ENCODE assay signal across 8 mouse cellular contexts in the genomic region with DNA sequence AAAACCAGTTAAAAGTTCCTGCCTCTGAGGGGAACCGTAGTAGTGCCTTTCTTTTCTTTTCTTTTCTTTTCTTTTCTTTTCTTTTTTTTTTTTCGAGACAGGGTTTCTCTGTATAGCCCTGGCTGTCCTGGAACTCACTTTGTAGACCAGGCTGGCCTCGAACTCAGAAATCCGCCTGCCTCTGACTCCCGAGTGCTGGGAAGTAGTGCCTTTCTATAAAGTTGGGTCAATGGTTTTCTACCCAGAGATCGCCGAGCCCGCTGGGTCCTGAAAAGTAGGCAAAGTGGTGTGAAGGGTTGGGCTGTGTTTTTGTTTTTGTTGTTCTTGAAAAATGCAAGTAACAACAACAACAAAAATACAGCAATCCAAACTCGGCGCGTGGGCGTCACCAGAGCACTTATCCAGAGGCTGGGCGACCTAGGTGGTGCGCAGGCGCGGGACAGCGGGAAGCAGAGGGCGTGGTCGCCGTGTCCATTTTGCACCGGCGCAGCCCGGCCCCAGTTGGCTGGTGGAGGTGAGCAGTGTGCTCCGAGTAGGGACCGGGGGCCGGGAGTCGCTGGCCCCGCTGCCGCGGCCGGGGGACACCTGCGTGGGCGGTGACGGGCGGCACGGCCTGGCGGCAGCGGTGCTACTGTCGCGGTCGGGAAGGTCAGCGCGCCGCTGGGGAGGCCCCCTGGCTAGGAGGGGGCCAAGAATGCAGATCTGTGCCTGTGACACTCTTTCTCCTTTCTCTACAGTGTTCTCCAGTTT. TPM values are rescaled to one million over a fixed set of nuclear protein-coding genes. Genes with fewer than 3 reads are reported as not detected.
DNase-seq lines count a peak whose midpoint lies in the region; ATAC-seq lines count a peak whose summit lies in the region.

No protein-coding gene starts in this region.

- no peaks in the 10 kb centered on the region for H3K27me3 ChIP-seq in hindbrain, embryonic 11.5 days (ENCODE audit: control insufficient read depth, insufficient read depth, low read length)

- no peaks in the 10 kb centered on the region for H3K9me3 ChIP-seq in hindbrain, embryonic 11.5 days (ENCODE audit: control insufficient read depth, low read length)

- peak overlapping the region; percentile 54; the same call in 1 of the 2 replicates for H3K27ac ChIP-seq in hindbrain, embryonic 11.5 days (ENCODE audit: low read depth, low read length)

- peak overlapping the region; percentile 87 for H3K9ac ChIP-seq in hindbrain, embryonic 11.5 days (ENCODE audit: low read depth, low read length)

- no peaks in the 10 kb centered on the region for H3K4me1 ChIP-seq in hindbrain, embryonic 11.5 days (replicated peaks; ENCODE audit: control insufficient read depth, insufficient read depth, low read length)

- peak; percentile 84 for DNase-seq in MN1 (ENCODE audit: low spot score)
- peak; percentile 87 for DNase-seq in cerebellum, adult 9-10 months
- peak; percentile 90 for DNase-seq in hindbrain, embryonic 11.5 days (ENCODE audit: low spot score)
- DNase-seq in layer of hippocampus, postnatal 10 days (ENCODE audit: low spot score in 2 of 2) = peak; percentile 85 to 90
- DNase-seq in lung, postnatal 10 days = peak; percentile 94
- peak; percentile 92 for DNase-seq in ovary, postnatal 36 days (ENCODE audit: low spot score)
- DNase-seq in thymus, postnatal 25 days = peak; percentile 90

- H3K4me3 ChIP-seq in hindbrain, embryonic 11.5 days (ENCODE audit: low read depth, low read length) = peak overlapping the region; percentile 72

- peak; percentile 95 for ATAC-seq in frontal cortex, adult (ENCODE audit: low TSS enrichment)
- peak; percentile 93 for ATAC-seq in hindbrain, embryonic 11.5 days (ENCODE audit: low FRiP score)

- H3K4me2 ChIP-seq in hindbrain, embryonic 11.5 days (replicated peaks; ENCODE audit: low read depth, low read length) = peak overlapping the region; percentile 67

- WGBS in hindbrain, embryonic 11.5 days = 7% methylated on average over 44 of the region's 44 CpGs

- H3K36me3 ChIP-seq in hindbrain, embryonic 11.5 days (ENCODE audit: control insufficient read depth, insufficient read depth, low read length) = no peaks in the 10 kb centered on the region

RNA-seq across cellular contexts. Expression of gene Trim13, which starts 1.2 kb away (rescaled TPM):
- polyA plus RNA-seq in hindbrain, embryonic 11.5 days (2014; fragmentation: Nextera tagmentation; extraction: Ambion mirVana) = 35.4 and 40.2 TPM in 2 replicates
- 10 to 100 TPM; 14.5 to 18.6 TPM for total RNA-seq in layer of hippocampus, postnatal 10 days (2021)

RNA-seq across cellular contexts. Expression of gene Kcnrg, which starts 8.0 kb away (rescaled TPM):
- 1.2 and 1.7 TPM in 2 replicates for polyA plus RNA-seq in hindbrain, embryonic 11.5 days (2014; fragmentation: Nextera tagmentation; extraction: Ambion mirVana)
- total RNA-seq in layer of hippocampus, postnatal 10 days (2021) = 1 to 10 TPM; 1.4 to 1.5 TPM

RNA-seq across cellular contexts. Expression of gene Spryd7, which starts 42.5 kb away (rescaled TPM):
- 19.2 and 20.0 TPM in 2 replicates for polyA plus RNA-seq in hindbrain, embryonic 11.5 days (2014; fragmentation: Nextera tagmentation; extraction: Ambion mirVana)
- total RNA-seq in layer of hippocampus, postnatal 10 days (2021) = 10 to 100 TPM; 40.1 to 41.8 TPM

Comparison
In these comparisons a context has a peak if more than half of its experiments do, and no peak if none do; other contexts are left out.
1. Peak in every context shown above with its lines: DNase-seq, ATAC-seq, H3K4me3 ChIP-seq and H3K27ac ChIP-seq.